Mouse (Mus musculus) MEL (cell line): Measurements from ENCODE around the gene Zfpm1. TPM values are rescaled to one million over a fixed set of nuclear protein-coding genes. Genes with fewer than 3 reads are reported as not detected.

Source experiments
- DNase-seq: peaks from one replicate; pipeline ENCODE4 v3.0.0; 2011; ENCODE audit warnings: low read depth, low spot score
- H3K27ac ChIP-seq: 2 replicates; pipeline ENCODE4 v1.5.1; 2012; ENCODE audit warnings: low read depth, mild to moderate bottlenecking, control low read depth, low read length, moderate library complexity; ENCODE audit not compliant: control insufficient read depth
- H3K27me3 ChIP-seq, 2 experiments: fragments of 150-350 bp in 1 of 2; sonication (generic) in 1 of 2; 2 replicates each; pipeline ENCODE4 v1.6.1; 2012; ENCODE audit warnings: low read length in 2 of 2, mild to moderate bottlenecking in 2 of 2, improper control_type of control experiment in 1 of 2, moderate library complexity in 1 of 2; ENCODE audit not compliant: insufficient read depth in 2 of 2, control insufficient read depth in 1 of 2
- H3K36me3 ChIP-seq, 2 experiments: 2 replicates each; pipeline ENCODE4 v1.6.1; 2012 to 2014; ENCODE audit warnings: low read length in 2 of 2, improper control_type of control experiment in 1 of 2, inconsistent platforms in 1 of 2, mild to moderate bottlenecking in 1 of 2; ENCODE audit not compliant: insufficient read depth in 2 of 2, control insufficient read depth in 1 of 2
- H3K4me1 ChIP-seq, 2 experiments: fragments of 150-350 bp in 1 of 2; sonication (generic) in 1 of 2; 2 replicates each; pipeline ENCODE4 v1.6.1; 2012; ENCODE audit warnings: low read length in 2 of 2, improper control_type of control experiment in 1 of 2, mild to moderate bottlenecking in 1 of 2; ENCODE audit not compliant: insufficient read depth in 2 of 2, control insufficient read depth in 1 of 2
- H3K4me3 ChIP-seq, 2 experiments: fragments of 150-350 bp in 1 of 2; sonication (generic) in 1 of 2; 2 replicates each; pipeline ENCODE4 v1.5.1; 2012; ENCODE audit warnings: low read depth in 2 of 2, low read length in 2 of 2, mild to moderate bottlenecking in 2 of 2, moderate library complexity in 2 of 2, control low read depth in 1 of 2, improper control_type of control experiment in 1 of 2; ENCODE audit not compliant: control insufficient read depth in 1 of 2, insufficient read depth in 1 of 2
- H3K79me2 ChIP-seq: 2 replicates; pipeline ENCODE4 v1.6.1; 2012; ENCODE audit warnings: mild to moderate bottlenecking, low read length, moderate library complexity; ENCODE audit not compliant: control insufficient read depth, poor library complexity, insufficient read depth
- H3K9ac ChIP-seq: 2 replicates; pipeline ENCODE4 v1.6.1; 2012; ENCODE audit warnings: low read depth, mild to moderate bottlenecking, control low read depth, low read length, moderate library complexity; ENCODE audit not compliant: control insufficient read depth, poor library complexity, severe bottlenecking
- H3K9me3 ChIP-seq: fragments of 150-350 bp; sonication (generic); replicated peaks from 2 replicates; pipeline ENCODE4 v1.6.1; 2012; ENCODE audit warnings: mild to moderate bottlenecking, low read length, improper control_type of control experiment, moderate library complexity; ENCODE audit not compliant: insufficient read depth
- BHLHE40 ChIP-seq: IDR thresholded peaks from 2 replicates; pipeline ENCODE4 v1.6.1; 2012; ENCODE audit warnings: low read depth, mild to moderate bottlenecking, inconsistent platforms, low read length, improper control_type of control experiment, borderline replicate concordance
- CTCF ChIP-seq, 3 experiments: IDR thresholded peaks in 2 of 3; conservative IDR thresholded peaks in 1 of 3; 2 replicates each; pipeline ENCODE4 v1.5.1; 2011 to 2012; ENCODE audit warnings: low read length in 3 of 3, low read depth in 2 of 3, mild to moderate bottlenecking in 2 of 3, improper control_type of control experiment in 1 of 3, inconsistent platforms in 1 of 3, mixed read lengths in 1 of 3, moderate library complexity in 1 of 3; ENCODE audit not compliant: control insufficient read depth in 1 of 3, insufficient read depth in 1 of 3, poor library complexity in 1 of 3, severe bottlenecking in 1 of 3
- E2F4 ChIP-seq: IDR thresholded peaks from 2 replicates; pipeline ENCODE4 v1.6.1; 2011; ENCODE audit warnings: low read depth, low read length, improper control_type of control experiment, borderline replicate concordance
- ETS1 ChIP-seq: IDR thresholded peaks from 2 replicates; pipeline ENCODE4 v1.6.1; 2012; ENCODE audit warnings: low read depth, mild to moderate bottlenecking, inconsistent platforms, low read length, improper control_type of control experiment, moderate library complexity
- GABPA ChIP-seq: IDR thresholded peaks from 2 replicates; pipeline ENCODE4 v1.6.1; 2012; ENCODE audit warnings: low read depth, mild to moderate bottlenecking, inconsistent platforms, low read length, improper control_type of control experiment, moderate library complexity
- MAFK ChIP-seq: IDR thresholded peaks from 2 replicates; pipeline ENCODE4 v1.6.1; 2011; ENCODE audit warnings: low read depth, mild to moderate bottlenecking, low read length, improper control_type of control experiment, borderline replicate concordance
- MAZ ChIP-seq: IDR thresholded peaks from 2 replicates; pipeline ENCODE4 v1.6.1; 2012; ENCODE audit warnings: low read depth, mild to moderate bottlenecking, inconsistent platforms, low read length, improper control_type of control experiment
- MEF2A ChIP-seq: IDR thresholded peaks from 2 replicates; pipeline ENCODE4 v1.6.1; 2014; ENCODE audit warnings: low read depth, mild to moderate bottlenecking, inconsistent platforms, low read length, improper control_type of control experiment; ENCODE audit not compliant: poor library complexity, insufficient replicate concordance, severe bottlenecking; ENCODE audit errors: extremely low read depth
- MXI1 ChIP-seq: IDR thresholded peaks from 2 replicates; pipeline ENCODE4 v1.6.1; 2011; ENCODE audit warnings: mild to moderate bottlenecking, low read depth, low read length, improper control_type of control experiment
- NRF1 ChIP-seq: IDR thresholded peaks from 2 replicates; pipeline ENCODE4 v1.6.1; 2014; ENCODE audit warnings: low read depth, mild to moderate bottlenecking, inconsistent platforms, low read length, improper control_type of control experiment, moderate library complexity; ENCODE audit not compliant: poor library complexity, insufficient read depth, severe bottlenecking
- POLR2A ChIP-seq, 2 experiments: IDR thresholded peaks; 2 replicates each; pipeline ENCODE4 v1.6.1; 2011 to 2012; ENCODE audit warnings: low read length in 2 of 2, mild to moderate bottlenecking in 2 of 2, control low read depth in 1 of 2, improper control_type of control experiment in 1 of 2, low read depth in 1 of 2, moderate library complexity in 1 of 2; ENCODE audit not compliant: control insufficient read depth in 1 of 2, insufficient read depth in 1 of 2, poor library complexity in 1 of 2
- POLR2AphosphoS2 ChIP-seq: IDR thresholded peaks from 2 replicates; pipeline ENCODE4 v1.6.1; 2011; ENCODE audit warnings: low read length, improper control_type of control experiment
- RAD21 ChIP-seq: IDR thresholded peaks from 2 replicates; pipeline ENCODE4 v1.6.1; 2011; ENCODE audit warnings: mild to moderate bottlenecking, low read depth, low read length, improper control_type of control experiment
- SIN3A ChIP-seq: IDR thresholded peaks from 2 replicates; pipeline ENCODE4 v1.6.1; 2012; ENCODE audit warnings: low read length, improper control_type of control experiment, inconsistent platforms
- UBTF ChIP-seq: IDR thresholded peaks from 2 replicates; pipeline ENCODE4 v1.6.1; 2012; ENCODE audit warnings: low read depth, mild to moderate bottlenecking, inconsistent platforms, low read length, improper control_type of control experiment, moderate library complexity, borderline replicate concordance; ENCODE audit not compliant: insufficient read depth
- USF1 ChIP-seq: IDR thresholded peaks from 2 replicates; pipeline ENCODE4 v1.6.1; 2014; ENCODE audit warnings: low read depth, mild to moderate bottlenecking, inconsistent platforms, low read length, improper control_type of control experiment, moderate library complexity
- USF2 ChIP-seq, 2 experiments: IDR thresholded peaks; 2 replicates each; pipeline ENCODE4 v1.6.1; 2011 to 2012; ENCODE audit warnings: improper control_type of control experiment in 2 of 2, low read length in 2 of 2, borderline replicate concordance in 1 of 2, inconsistent platforms in 1 of 2, low read depth in 1 of 2, mild to moderate bottlenecking in 1 of 2; ENCODE audit not compliant: insufficient read depth in 1 of 2
- polyA plus RNA-seq, 2 experiments: library from polyadenylated mRNA; stranded (reverse) in 1 of 2; unstranded in 1 of 2; fragments of >175 nt in 1 of 2; fragments of >200 nt in 1 of 2; gene quantifications; 2 replicates each; pipeline versions ENCODE4 v1.2.1 to v1.2.4; 2012; ENCODE audit warnings: low replicate concordance in 2 of 2, low read depth in 1 of 2; ENCODE audit not compliant: insufficient read length in 2 of 2, insufficient read depth in 1 of 2, missing spikeins in 1 of 2
- total RNA-seq: library from RNA; depleted of rRNA; stranded (reverse); fragments of 300-350 nt; gene quantifications from 2 replicates; pipeline ENCODE4 v1.2.3, GENCODE M21; 2012

Gene Zfpm1
- total and polyA plus RNA-seq, 3 experiments = 133 to 343 (median 260) TPM

- Histone ChIP-seq H3K9me3 (no peaks in the 10 kb centered on the region), H3K27ac (no peak overlapping the region), H3K36me3 (peaks cover 0 to 3% of the 10 kb centered on the region in 2 experiments; a peak in 2 of 4 replicates), H3K4me3 (no peak overlapping the region), H3K9ac (no peak overlapping the region), H3K4me1 (peaks cover 0 to 22% of the 10 kb centered on the region in 2 experiments; a peak in 3 of 4 replicates), H3K79me2 (no peaks in the 10 kb centered on the region), H3K27me3 (no peaks in the 10 kb centered on the region)
- DNase-seq = no peak
- TF ChIP-seq USF1 = no peak
- peak; percentile 66; the same call in 1 of the 2 replicates for TF ChIP-seq MAZ
- TF ChIP-seq BHLHE40 = no peak
- TF ChIP-seq POLR2A (IDR thresholded peaks at IDR 0.05; ENCODE audit: control insufficient read depth in 1 of 2, insufficient read depth in 1 of 2, low read depth in 1 of 2, low read length in 2 of 2, poor library complexity in 1 of 2) = no peak
- no peak for TF ChIP-seq E2F4
- no peak for TF ChIP-seq USF2 (IDR thresholded peaks at IDR 0.05; ENCODE audit: borderline replicate concordance in 1 of 2, insufficient read depth in 1 of 2, low read depth in 1 of 2, low read length in 2 of 2)
- TF ChIP-seq ETS1 = 0 out of 2 replicates have a peak, but pooled peaks have one; percentile 20
- TF ChIP-seq UBTF = no peak
- no peak for TF ChIP-seq RAD21
- no peak for TF ChIP-seq MEF2A
- no peak for TF ChIP-seq SIN3A
- no peak for TF ChIP-seq MAFK
- TF ChIP-seq CTCF (IDR thresholded peaks at IDR 0.05 in 2 of 3, conservative IDR thresholded peaks at IDR 0.05 in 1 of 3; ENCODE audit: control insufficient read depth in 1 of 3, insufficient read depth in 1 of 3, low read depth in 2 of 3, low read length in 3 of 3, poor library complexity in 1 of 3, severe bottlenecking in 1 of 3) = no peak
- no peak for TF ChIP-seq GABPA
- no peak for TF ChIP-seq POLR2AphosphoS2
Observed at GRCm38 (mm10) chr8:122274651-122275391, 7.1 kb upstream of the Zfpm1 start.

- Histone ChIP-seq H3K9me3 (no peaks in the 10 kb centered on the region), H3K9ac (no peak overlapping the region), H3K4me3 (no peak overlapping the region), H3K79me2 (peaks cover 5% of the 10 kb centered on the region; the same call in 1 of the 2 replicates), H3K27ac (no peak overlapping the region), H3K27me3 (no peaks in the 10 kb centered on the region), H3K4me1 (peaks cover 0 to 31% of the 10 kb centered on the region in 2 experiments; a peak in 3 of 4 replicates), H3K36me3 (peaks cover 0 to 6% of the 10 kb centered on the region in 2 experiments; a peak in 2 of 4 replicates)
- DNase-seq = no peak
- no peak for TF ChIP-seq NRF1
- no peak for TF ChIP-seq MXI1
Observed at GRCm38 (mm10) chr8:122276308-122276707, 5.6 kb upstream of the Zfpm1 start.
